Mouse (Mus musculus): ENCODE measurements around the gene Acsl3. TPM values are rescaled to one million over a fixed set of nuclear protein-coding genes. Genes with fewer than 3 reads are reported as not detected.

The Acsl3 gene
- polyA plus RNA-seq, 1 experiment from 2014 or later, result 31.1 TPM

DNA sequence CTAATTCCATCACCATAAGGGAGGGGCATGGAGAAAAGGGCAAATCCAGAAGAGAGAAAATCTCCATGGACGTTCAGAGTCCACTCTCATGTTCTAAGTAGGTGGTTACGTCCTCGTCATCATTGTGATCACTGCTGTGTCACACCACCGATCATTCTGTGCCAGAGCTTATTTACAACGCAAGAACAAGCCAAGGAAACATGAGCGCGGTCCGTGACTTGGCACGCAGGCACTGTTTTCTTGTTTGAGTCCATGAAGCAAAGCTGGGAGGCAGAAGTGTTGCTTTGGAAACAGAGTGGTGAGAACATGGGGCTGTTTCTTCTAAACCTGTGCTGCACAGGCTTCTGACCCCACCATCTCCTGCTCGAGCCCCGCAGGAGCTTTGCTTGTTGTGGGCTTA is 83.1 kb downstream of the Acsl3 start:
- DNase-seq (ENCODE audit: low spot score), result no peak

DNA sequence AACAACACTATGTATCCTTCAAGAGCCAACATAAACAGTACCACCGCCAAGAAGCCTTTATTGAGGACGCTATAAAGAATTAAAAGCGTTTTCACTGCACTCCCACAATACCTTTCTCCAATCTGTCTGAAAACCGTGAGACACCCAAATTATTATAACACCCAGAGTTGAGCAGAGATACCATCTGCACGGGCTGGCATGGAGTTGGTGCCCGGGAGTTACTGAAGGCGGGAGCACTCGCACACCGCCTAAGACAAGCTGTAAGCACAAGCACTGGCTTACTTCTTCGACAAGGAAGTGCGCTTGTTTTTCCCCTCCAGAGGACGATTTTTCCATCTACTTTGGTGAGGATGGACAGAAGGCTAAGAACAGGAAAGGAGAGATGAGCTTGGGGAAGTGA is 84.6 kb downstream of the Acsl3 start:
- DNase-seq (ENCODE audit: low spot score), result no peak

DNA sequence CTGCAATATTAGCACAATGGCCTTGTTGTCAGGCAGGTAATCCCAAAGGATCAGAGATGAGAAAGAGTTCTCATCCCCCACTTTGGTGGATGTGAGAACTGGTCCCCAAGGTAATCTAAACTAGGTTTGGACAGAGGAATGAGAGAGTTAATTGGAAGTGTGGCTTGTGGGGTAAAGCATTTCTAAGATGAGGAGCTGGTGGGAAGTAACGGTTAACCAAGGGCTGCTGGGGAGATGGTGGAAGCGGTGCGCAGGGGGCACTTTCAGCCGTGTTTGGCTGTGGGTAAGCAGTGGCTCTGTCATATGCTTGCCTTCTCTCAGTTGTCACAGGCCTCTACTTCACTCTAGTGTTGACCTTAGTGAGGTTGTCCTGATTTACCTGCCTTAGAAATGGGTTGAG is 85.7 kb downstream of the Acsl3 start:
- no peak for DNase-seq (ENCODE audit: low spot score)

DNA sequence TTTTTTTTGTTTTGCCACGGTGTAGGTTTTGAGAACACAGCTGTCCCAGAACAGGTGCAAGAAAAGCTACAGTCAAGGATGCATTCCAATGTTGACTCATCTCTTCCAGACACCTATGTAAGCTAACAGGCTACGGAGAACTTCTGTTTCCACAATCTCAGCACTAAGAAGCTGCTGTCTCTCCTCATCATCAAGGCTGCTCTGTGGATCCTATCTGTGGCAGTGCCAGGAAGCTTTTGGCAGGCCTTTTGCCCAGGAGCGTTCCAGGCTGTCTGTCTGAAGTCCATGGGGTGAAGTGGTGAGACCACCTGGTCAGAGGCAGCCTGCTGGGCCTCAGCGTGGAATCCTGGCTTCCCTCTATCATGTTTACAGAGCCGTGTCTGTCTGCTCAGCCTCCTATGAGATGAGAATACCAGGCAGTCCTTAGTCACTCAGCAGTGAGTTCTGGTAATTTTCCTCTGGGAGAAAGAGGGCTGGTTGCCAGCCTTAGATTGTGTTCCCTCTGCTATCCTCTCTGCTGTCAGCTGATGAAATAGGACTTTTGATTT is 87.7 kb downstream of the Acsl3 start:
- no peak for DNase-seq (ENCODE audit: low spot score)

Other genes with a start within 250 kb of the Acsl3 start
- gene Farsb, start 168.9 kb upstream of the Acsl3 start, polyA plus RNA-seq (2015; fragmentation: Nextera tagmentation; extraction: Ambion mirVana), result 122 and 141 TPM in 2 replicates
- gene Mogat1, start 146.8 kb upstream of the Acsl3 start, polyA plus RNA-seq (2015; fragmentation: Nextera tagmentation; extraction: Ambion mirVana), result 0.39 and 0.90 TPM in 2 replicates
- not detected in 2 replicates for gene BC035947, start 145.7 kb upstream of the Acsl3 start, polyA plus RNA-seq (2015; fragmentation: Nextera tagmentation; extraction: Ambion mirVana)
- 3.1 and 3.5 TPM in 2 replicates for gene Utp14b, start 213 bp downstream of the Acsl3 start, polyA plus RNA-seq (2015; fragmentation: Nextera tagmentation; extraction: Ambion mirVana)
- 2.6 and 3.0 TPM in 2 replicates for gene Kcne4, start 158.9 kb downstream of the Acsl3 start, polyA plus RNA-seq (2015; fragmentation: Nextera tagmentation; extraction: Ambion mirVana)